Mouse (Mus musculus): ENCODE data around the gene Ccdc85b. TPM values are rescaled to one million over a fixed set of nuclear protein-coding genes. Genes with fewer than 3 reads are reported as not detected.

Ccdc85b gene
- total RNA-seq, 1 experiment from 2014 or later: 5.4 TPM

DNA sequence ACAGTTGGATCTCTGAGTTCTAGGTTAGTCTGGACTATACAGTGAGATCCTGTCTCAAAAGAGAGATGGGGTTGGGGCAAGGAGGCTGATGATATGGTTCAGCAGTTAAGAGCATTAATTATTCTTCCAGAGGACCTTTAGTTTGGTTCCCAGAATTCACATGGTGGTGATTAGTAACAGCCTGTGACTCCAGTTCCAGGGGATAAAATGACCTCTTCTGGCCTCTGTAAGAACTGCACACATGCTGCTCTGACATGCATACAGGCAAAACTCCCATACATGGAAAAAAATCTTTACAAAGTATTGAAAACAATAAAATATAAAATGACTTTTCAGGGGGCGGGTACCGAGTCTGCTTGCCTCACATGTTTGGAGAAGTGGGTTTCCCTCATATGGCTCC lies 29.6 kb downstream of the Ccdc85b start:
- no peak for ATAC-seq (replicated peaks; ENCODE audit: low read depth, poor library complexity, severe bottlenecking)

DNA sequence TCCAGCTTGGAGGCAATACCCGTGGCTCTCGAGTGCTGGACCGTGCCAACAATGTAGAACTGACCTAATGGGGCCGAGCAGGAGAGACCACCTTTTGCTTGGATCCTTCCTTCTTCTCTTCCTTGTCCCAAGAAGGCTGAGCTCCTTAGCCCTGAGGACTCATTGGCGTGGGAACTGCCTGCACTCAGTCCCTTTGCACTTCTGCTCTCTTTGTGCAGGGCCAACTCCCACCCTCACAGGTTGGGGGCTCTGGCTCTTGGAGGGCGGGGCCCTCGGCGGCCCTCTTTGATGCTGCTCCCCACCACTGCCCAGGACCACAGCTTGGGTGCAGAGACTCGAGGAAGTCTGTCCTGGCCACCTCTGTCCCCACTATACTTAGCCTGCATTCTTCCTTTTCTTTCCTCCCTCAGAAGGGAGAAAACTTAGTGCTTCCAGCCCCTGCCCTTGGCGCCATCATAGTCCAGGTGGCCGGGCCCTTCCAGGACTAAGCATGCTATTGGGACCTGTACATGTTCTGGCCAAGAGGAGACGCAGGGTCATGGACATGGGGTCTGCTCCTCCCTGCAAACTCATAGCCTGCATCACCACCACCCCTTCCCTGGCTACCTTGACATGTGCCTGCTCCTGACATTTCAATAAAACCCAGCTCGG lies 30.9 kb downstream of the Ccdc85b start:
- no peak for ATAC-seq (replicated peaks; ENCODE audit: low read depth, poor library complexity, severe bottlenecking)

DNA sequence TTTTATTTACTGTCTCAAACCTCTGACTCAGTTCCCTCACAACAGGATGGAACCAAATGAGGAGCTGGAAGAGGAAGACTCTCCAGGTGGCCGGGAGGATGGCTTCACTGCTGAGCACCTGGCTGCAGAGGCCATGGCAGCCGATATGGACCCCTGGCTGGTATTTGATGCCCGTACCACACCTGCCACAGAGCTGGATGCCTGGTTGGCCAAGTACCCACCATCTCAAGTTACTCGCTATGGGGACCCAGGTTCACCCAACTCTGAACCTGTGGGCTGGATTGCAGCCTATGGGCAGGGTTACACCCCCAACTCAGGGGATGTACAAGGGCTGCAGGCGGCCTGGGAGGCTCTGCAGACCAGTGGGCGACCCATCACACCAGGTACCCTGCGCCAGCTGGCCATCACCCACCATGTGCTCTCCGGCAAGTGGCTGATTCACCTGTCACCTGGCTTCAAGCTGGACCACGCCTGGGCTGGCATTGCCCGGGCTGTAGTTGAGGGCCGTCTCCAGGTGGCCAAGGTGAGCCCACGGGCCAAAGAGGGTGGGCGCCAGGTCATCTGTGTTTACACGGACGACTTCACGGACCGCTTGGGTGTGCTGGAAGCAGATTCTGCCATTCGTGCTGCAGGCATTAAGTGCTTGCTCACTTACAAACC lies 31.7 kb downstream of the Ccdc85b start:
- no peak for ATAC-seq (replicated peaks; ENCODE audit: low read depth, poor library complexity, severe bottlenecking)

- ATAC-seq (replicated peaks; ENCODE audit: low read depth, poor library complexity, severe bottlenecking): peak; percentile 71
Observed at GRCm38 (mm10) chr19:5424782-5425741, 32.6 kb downstream of the Ccdc85b start, which contains the start of the genes Drap1 and AI837181. Drap1 (minus strand) TSS chr19:5424979. AI837181 (plus strand) TSS chr19:5425144.

DNA sequence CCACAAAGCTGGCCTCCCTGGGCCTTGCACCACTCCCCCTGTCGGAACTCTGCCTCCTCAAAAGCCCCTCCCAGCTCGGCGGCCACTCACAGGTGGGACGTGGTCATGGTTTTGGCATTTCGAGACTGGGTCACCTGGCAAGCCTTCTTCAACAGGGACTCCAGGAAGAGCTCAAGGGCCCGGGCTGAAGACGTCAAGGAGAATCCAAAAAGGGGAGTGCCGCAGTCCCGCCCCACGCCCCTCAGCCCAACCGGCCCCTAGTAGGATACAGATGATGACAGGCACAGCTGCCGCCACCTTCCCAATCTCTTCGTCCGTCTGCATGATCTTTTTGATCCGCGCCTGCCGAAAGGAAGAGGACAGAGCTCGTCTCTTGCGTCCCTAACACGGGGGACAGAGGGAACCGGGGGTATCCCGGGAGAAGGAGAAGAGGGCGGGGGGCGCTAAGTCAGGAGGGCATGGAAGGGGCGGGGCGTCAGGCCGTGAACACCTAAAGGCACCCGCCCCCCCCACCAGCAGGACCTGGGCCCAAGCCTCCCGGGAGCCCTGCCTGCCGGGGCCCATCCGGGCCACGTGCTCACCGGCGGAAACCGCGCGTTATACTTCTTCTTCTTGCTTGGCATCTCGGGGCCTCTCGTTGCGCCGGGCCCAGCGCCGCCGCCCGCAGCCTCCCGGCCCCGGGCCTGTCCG lies 33.5 kb downstream of the Ccdc85b start:
- peak; percentile 37 for ATAC-seq (replicated peaks; ENCODE audit: low read depth, poor library complexity, severe bottlenecking)

GRCm38 (mm10) chr19:5423561-5423960 lies 34.1 kb downstream of the Ccdc85b start:
- no peak for ATAC-seq (replicated peaks; ENCODE audit: low read depth, poor library complexity, severe bottlenecking)

- ATAC-seq (replicated peaks; ENCODE audit: low read depth, poor library complexity, severe bottlenecking): no peak
Observed at GRCm38 (mm10) chr19:5422895-5423443, 34.7 kb downstream of the Ccdc85b start.

DNA sequence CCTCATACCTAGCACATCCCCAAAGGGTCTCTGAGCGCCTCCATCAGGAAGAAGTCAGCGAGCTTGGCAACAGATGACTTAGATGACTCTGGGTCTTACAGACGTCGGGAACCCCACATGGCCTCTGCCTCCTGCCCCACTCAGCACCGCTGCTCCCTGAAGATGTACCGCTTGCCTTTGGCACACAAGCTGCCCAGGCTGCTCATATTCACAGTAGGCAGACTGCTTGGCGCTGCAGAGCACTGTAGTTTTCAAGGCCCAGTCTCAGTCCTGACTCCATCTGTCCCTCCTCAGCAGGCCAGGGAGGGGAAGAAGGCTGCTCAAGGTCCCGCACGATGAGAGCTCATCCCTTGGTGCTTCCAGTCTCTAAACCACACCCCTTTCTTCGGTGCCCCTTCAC lies 35.4 kb downstream of the Ccdc85b start:
- no peak for ATAC-seq (replicated peaks; ENCODE audit: low read depth, poor library complexity, severe bottlenecking)

DNA sequence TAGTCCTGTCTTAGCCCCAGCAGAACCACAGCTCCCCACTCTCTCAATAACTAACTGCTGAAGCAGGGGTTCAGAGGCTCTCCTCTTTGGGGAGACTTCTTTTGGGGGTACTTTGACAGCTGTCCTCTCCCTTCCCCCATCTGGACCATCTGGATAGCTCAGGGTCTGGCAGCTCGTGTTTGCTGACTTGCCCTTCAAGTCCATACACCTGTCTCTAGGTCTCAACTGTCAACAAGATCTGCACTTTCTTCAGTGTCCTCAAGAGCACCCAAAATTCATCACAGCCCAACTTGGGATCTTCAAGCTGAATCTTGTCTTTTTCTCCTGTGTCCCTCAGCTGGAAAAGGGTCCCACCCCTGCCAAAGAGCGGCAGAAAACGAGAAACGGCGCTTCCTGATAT lies 35.9 kb downstream of the Ccdc85b start:
- ATAC-seq (replicated peaks; ENCODE audit: low read depth, poor library complexity, severe bottlenecking): no peak

GRCm38 (mm10) chr19:5420579-5420978 lies 37.1 kb downstream of the Ccdc85b start:
- ATAC-seq (replicated peaks; ENCODE audit: low read depth, poor library complexity, severe bottlenecking): no peak

DNA sequence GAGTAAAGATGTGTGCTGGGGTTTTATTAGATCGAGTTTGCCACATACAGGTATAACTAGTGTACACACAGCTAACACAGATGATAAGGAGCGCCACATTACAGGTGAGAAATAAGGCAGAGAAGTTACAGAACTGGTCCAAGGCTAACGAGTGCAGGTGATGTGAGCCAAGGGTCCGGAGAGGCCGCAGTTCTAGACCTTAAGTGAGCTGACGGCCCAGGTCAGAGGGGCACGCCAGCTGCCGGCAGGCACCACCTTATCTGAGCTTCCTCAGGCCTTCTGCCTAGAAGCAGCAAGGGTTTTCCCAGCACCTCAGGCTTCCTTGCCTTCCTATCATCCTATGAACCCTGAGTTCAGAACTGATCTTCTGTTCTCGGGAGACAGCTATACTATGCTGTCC lies 38.1 kb downstream of the Ccdc85b start:
- ATAC-seq (replicated peaks; ENCODE audit: low read depth, poor library complexity, severe bottlenecking): no peak

DNA sequence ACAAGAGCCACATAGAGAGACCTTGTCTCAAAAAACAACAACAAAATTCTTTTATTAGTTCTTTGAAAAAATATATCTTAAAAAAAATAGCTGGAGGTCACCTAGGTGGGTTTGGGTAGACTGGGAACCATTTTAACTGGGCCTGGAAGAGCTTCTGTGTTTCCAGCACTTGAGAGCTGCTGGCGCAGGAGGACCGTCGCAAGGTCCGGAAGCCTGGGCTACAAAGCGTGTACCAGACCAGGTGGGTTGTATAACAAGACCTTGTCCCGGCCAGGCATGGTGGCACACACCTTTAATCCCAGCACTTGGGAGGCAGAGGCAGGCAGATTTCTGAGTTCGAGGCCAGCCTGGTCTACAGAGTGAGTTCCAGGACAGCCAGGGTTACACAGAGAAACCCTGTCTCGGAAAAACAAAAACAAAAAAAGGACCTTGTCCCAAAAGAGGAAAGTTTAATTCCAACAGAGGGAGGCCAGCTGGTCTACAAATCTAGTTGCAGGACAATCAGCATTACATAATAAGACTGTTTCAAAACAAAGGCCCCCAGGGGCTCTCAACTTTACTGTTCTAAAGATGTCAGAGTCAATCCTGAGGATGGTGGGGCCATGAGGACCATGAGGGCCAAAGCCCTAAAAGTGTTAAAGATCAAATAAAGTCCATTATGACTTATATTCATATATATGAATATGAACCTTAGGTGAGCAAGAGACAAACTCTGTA lies 38.8 kb downstream of the Ccdc85b start:
- ATAC-seq (replicated peaks; ENCODE audit: low read depth, poor library complexity, severe bottlenecking): no peak

DNA sequence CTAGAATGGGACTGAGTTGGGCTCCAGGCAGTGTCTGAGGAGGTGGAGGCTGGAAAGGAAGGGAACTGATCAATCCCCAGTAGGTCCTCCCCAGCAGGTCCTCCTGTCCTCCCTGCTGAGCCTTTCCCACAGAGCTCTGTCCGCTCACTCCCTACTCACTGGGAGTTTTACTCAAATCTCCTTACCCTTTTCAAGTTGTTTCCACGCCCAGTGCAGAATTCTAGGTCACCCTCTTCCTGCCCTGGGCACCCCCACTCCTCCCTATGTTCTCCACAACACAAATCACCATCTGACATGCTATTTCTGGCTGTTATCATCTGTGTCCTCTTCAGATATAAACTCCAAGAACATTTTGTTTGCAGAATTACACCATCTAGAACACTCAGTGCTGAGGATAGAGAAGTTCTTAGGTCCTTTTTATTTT lies 43.1 kb downstream of the Ccdc85b start:
- ATAC-seq (replicated peaks; ENCODE audit: low read depth, poor library complexity, severe bottlenecking): no peak

DNA sequence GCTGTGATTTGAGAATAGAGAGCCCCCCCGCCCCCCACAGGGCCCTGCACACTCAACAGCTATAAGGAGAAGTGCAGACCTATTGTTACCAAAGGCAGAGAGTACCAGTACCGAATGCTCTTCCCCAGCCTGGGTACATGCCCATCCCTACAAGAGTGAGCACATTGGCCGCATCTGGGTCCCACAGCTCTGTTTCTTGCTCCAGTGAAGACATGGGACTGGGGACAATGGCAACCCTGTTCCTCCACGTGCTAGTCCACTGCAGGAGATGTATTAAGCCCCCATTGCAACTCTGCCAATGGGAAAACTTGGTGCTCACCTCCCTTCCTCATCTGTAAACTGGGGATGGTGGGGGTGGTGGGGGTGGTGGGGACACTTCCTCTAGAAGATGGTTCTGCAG lies 43.9 kb downstream of the Ccdc85b start:
- no peak for ATAC-seq (replicated peaks; ENCODE audit: low read depth, poor library complexity, severe bottlenecking)

- no peak for ATAC-seq (replicated peaks; ENCODE audit: low read depth, poor library complexity, severe bottlenecking)
Observed at GRCm38 (mm10) chr19:5411961-5412360, 45.7 kb downstream of the Ccdc85b start.

- ATAC-seq (replicated peaks; ENCODE audit: low read depth, poor library complexity, severe bottlenecking): no peak
Observed at GRCm38 (mm10) chr19:5410641-5411040, 47.1 kb downstream of the Ccdc85b start.

- no peak for ATAC-seq (replicated peaks; ENCODE audit: low read depth, poor library complexity, severe bottlenecking)
Observed at GRCm38 (mm10) chr19:5409068-5409467, 48.6 kb downstream of the Ccdc85b start.

- ATAC-seq (replicated peaks; ENCODE audit: low read depth, poor library complexity, severe bottlenecking): peak; percentile 24; the same call in 1 of the 2 replicates
Observed at GRCm38 (mm10) chr19:5408057-5409001, 49.4 kb downstream of the Ccdc85b start.
